Mouse (Mus musculus) adrenal gland (tissue): ENCODE results near the gene Kif22.

Experiments used
- intact Hi-C: fragments of 180-260 bp; cut with DNase I; formaldehyde crosslinking; loops from one replicate; pipeline ENCODE4 v1.15.1; 2025
- microRNA-seq, 2 experiments: library from miRNA; unstranded; fragments of <30 nt; microRNA quantifications; one replicate each; pipeline ENCODE4; 2019

The Kif22 gene

GRCm38 (mm10) chr7:126999568-126999967 is 42.7 kb downstream of the Kif22 start:
- intact Hi-C loops: no loop called here

GRCm38 (mm10) chr7:126996449-126996848 is 45.8 kb downstream of the Kif22 start:
- intact Hi-C loops: no loop called here

DNA sequence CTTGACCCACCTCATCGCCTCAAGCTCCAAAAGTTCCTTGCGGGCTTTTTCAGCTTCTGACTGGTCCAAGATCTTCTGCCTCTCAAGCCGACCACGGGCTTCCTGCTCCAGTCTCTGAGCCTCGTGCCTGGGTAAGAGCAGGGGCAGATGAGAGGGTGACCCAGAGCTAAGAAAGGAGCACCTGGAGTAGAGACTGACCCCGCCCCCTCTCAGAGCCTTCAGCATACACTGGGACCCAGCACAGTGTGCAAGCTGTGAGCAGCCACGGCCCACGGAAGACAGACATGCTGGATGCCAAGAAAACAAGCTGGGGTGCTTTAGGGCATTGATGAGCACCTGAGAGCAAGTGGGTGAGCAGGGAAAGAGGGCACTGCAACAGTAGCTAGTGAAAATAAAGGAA is 53.5 kb downstream of the Kif22 start:
- intact Hi-C loops: no loop called here

DNA sequence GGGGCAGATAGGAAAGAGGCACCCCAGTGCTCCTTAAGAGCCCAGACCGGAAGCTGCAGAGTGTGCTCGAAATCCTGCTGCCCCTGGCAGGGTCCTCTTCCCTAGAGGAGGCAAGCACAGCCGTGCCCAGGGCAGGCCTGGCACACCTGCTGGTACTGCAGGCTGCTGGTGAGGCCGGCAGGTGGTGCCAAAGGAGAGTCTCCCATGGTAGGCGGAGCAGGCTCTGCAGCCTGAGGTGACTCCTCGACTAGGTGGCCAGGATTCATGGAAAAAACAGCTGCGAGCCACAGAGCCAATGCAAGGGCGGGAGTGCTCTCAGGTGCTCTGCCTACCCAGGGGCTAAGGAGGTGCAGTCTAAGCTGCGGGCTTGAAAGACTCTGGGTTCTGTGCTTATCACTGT is 56.0 kb downstream of the Kif22 start:
- intact Hi-C loops: no loop called here

DNA sequence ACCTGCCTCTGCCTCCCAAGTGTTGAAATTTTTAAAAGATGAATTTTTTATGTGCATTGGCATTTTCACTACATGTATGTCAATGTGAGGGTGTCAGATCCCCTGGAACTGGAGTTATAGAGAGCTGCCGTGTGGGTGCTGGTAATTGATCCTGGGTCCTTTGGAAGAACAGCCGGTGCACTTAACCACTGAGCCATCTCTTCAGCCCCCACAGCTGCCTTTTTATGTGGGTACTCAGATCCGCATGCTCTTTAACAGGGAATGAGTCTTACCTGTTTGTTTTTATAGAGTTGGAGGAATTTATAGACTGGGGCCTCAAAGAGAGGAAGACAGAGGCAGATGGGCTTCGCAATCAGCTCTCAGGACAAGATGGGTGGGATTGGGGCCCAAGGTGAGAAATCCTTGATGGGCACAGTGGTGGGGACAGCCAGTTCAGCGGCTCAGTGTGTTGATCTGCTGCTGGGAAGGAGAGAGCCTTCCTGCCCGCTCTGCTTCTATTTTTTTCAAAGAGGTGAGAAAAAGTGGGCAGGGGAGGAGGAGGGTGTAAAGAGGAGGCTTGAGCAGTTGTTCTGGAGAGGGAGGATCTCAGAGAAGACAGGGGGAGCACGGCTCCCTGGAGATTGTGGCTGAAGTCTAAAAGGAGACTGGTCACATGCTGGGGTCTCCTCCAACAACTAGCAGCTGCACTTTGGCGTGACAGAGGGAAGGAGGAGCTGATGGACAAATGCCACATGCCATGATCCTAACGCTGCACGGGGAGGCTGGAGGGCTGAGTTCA is 57.4 kb downstream of the Kif22 start:
- intact Hi-C loops: no loop called here

DNA sequence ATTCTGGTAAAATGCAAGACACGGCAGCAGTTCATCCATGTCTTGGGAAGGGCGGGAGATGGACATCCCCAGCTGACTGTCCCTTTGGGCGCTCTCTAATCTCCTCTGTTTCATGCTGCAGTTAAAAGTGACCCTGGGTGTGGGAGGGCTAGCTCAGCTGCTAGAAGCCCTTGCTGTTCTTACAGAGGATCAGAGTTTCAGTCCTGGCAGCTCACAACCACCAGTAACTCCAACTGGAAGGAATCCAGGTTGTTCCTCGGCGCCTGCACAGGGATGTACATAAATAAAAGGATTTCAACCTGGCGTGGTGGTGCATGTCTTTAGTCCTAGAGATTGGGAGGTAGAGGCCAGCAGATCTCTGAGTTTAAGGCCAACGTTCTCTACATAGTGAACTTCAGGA is 59.2 kb downstream of the Kif22 start:
- intact Hi-C loops: no loop called here

DNA sequence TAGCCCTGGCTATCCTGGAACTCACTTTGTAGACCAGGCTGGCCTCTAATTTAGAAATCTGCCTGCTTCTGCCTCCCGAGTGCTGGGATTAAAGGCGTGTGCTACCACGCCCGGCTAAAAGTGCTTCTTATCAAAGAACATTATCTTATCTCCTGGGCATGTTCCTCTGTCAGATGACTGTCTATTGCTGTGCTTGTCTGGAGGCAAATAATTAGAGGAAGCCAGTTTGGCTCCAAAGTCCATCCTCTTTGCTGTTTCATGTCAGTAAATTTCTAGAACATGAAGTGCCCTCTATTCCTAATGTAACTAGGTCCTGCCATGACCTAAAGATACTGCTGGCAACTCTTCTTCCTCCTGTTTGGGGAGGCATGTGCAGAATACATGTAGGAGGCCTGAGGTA is 60.2 kb downstream of the Kif22 start:
- intact Hi-C loops: no loop called here

DNA sequence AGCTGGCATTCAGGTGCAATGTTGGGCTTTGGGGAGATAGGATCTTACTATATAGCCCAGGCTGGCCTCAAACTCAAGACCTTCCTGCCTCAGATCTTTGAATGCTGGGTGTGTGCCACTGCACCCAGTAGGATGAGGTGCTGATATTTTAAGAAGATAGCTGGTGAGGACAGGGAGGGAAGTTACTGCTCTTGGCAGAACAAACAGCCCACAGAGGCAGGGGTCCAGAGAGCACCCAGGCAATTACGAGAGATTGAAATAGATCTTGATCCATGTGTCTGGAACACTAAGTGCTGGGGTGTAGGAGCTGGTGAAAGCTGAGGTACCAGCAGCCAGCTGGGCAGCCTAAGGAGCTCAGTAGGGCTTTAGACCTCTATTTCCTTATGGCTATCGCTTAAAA is 60.7 kb downstream of the Kif22 start:
- intact Hi-C loops: no loop called here

GRCm38 (mm10) chr7:126978841-126979240 is 63.4 kb downstream of the Kif22 start:
- intact Hi-C loops: loop anchor here (5.0 kb wide), 1 partner anchor 33 kb away; the partner anchor contains the start of gene Mvp

Small RNA genes lying within 50 kb of the gene (microRNA-seq; reads per million reads assigned to microRNA genes)
- 0 reads per million in 2 experiments for gene Gm44343
